Mouse (Mus musculus): ENCODE data around the gene Srp14. TPM values are rescaled to one million over a fixed set of nuclear protein-coding genes. Genes with fewer than 3 reads are reported as not detected.

Gene Srp14
- total and polyA plus RNA-seq, 2 experiments from 2014 or later, result 141 to 210 TPM

- H3K4me3 ChIP-seq (ENCODE audit: low read depth, low read length), result no peak overlapping the region
- no peak overlapping the region for H3K4me2 ChIP-seq (ENCODE audit: low read depth, low read length)
- DNase-seq (ENCODE audit: low spot score) (no peak), ATAC-seq (ENCODE audit: insufficient read depth, low read depth) (no peak)
- 69% methylated on average over 3 of the region's 3 CpGs for WGBS
- H3K9me3 ChIP-seq (replicated peaks; ENCODE audit: control insufficient read depth, low read length), result no peaks in the 10 kb centered on the region
- H3K9ac ChIP-seq (replicated peaks; ENCODE audit: low read depth, low read length), result no peak overlapping the region
- H3K27me3 ChIP-seq (ENCODE audit: control insufficient read depth, insufficient read depth, low read length), result no peaks in the 10 kb centered on the region
- peaks cover 14% of the 10 kb centered on the region; the same call in 1 of the 2 replicates for H3K4me1 ChIP-seq (ENCODE audit: control insufficient read depth, insufficient read depth)
- H3K27ac ChIP-seq (ENCODE audit: low read depth), result no peak overlapping the region
- H3K36me3 ChIP-seq (replicated peaks; ENCODE audit: control insufficient read depth, insufficient read depth, low read length), result no peaks in the 10 kb centered on the region
- TF ChIP-seq CTCF (IDR thresholded peaks at IDR 0.05; ENCODE audit: low read depth) (no peak; the same call in 1 of the 2 replicates), EP300 (IDR thresholded peaks at IDR 0.05; ENCODE audit: low read depth) (no peak)
These were observed 8.3 kb upstream of the Srp14 start for GRCm38 (mm10) chr2:118487806-118488205.

GRCm38 (mm10) chr2:118486933-118487332 lies 7.4 kb upstream of the Srp14 start:
- no peaks in the 10 kb centered on the region for H3K27me3 ChIP-seq (ENCODE audit: control insufficient read depth, insufficient read depth, low read length)
- peaks cover 14% of the 10 kb centered on the region; the same call in 1 of the 2 replicates for H3K4me1 ChIP-seq (ENCODE audit: control insufficient read depth, insufficient read depth)
- peak; percentile 41; the same call in 1 of the 2 replicates for ATAC-seq (ENCODE audit: insufficient read depth, low read depth)
- peak; percentile 66 for DNase-seq (ENCODE audit: low spot score)
- no peaks in the 10 kb centered on the region for H3K9me3 ChIP-seq (replicated peaks; ENCODE audit: control insufficient read depth, low read length)
- H3K36me3 ChIP-seq (replicated peaks; ENCODE audit: control insufficient read depth, insufficient read depth, low read length), result no peaks in the 10 kb centered on the region
- no peak overlapping the region for H3K9ac ChIP-seq (replicated peaks; ENCODE audit: low read depth, low read length)
- H3K4me2 ChIP-seq (ENCODE audit: low read depth, low read length), result no peak overlapping the region
- H3K27ac ChIP-seq (ENCODE audit: low read depth), result no peak overlapping the region
- H3K4me3 ChIP-seq (ENCODE audit: low read depth, low read length), result no peak overlapping the region
- WGBS, result 17% methylated on average over 12 of the region's 12 CpGs
- TF ChIP-seq EP300 (IDR thresholded peaks at IDR 0.05; ENCODE audit: low read depth) (no peak), CTCF (IDR thresholded peaks at IDR 0.05; ENCODE audit: low read depth) (peak; percentile 100)

GRCm38 (mm10) chr2:118485415-118485814 lies 5.9 kb upstream of the Srp14 start:
- Histone ChIP-seq H3K4me2 (ENCODE audit: low read depth, low read length) (no peak overlapping the region), H3K4me3 (ENCODE audit: low read depth, low read length) (no peak overlapping the region), H3K9me3 (replicated peaks; ENCODE audit: control insufficient read depth, low read length) (no peaks in the 10 kb centered on the region), H3K27me3 (ENCODE audit: control insufficient read depth, insufficient read depth, low read length) (no peaks in the 10 kb centered on the region), H3K36me3 (replicated peaks; ENCODE audit: control insufficient read depth, insufficient read depth, low read length) (no peaks in the 10 kb centered on the region), H3K4me1 (ENCODE audit: control insufficient read depth, insufficient read depth) (peaks cover 7% of the 10 kb centered on the region; the same call in 1 of the 2 replicates), H3K27ac (ENCODE audit: low read depth) (no peak overlapping the region), H3K9ac (replicated peaks; ENCODE audit: low read depth, low read length) (no peak overlapping the region)
- DNase-seq (ENCODE audit: low spot score) (no peak), ATAC-seq (ENCODE audit: insufficient read depth, low read depth) (no peak)
- WGBS, result 86% methylated on average over 3 of the region's 3 CpGs
- no peak for TF ChIP-seq CTCF (IDR thresholded peaks at IDR 0.05; ENCODE audit: low read depth)
- no peak for TF ChIP-seq EP300 (IDR thresholded peaks at IDR 0.05; ENCODE audit: low read depth)

- no peak for TF ChIP-seq EP300 (IDR thresholded peaks at IDR 0.05; ENCODE audit: low read depth)
- TF ChIP-seq CTCF (IDR thresholded peaks at IDR 0.05; ENCODE audit: low read depth), result no peak
- WGBS, result 67% methylated on average over 9 of the region's 9 CpGs
- no peaks in the 10 kb centered on the region for H3K9me3 ChIP-seq (replicated peaks; ENCODE audit: control insufficient read depth, low read length)
- no peaks in the 10 kb centered on the region for H3K27me3 ChIP-seq (ENCODE audit: control insufficient read depth, insufficient read depth, low read length)
- DNase-seq (ENCODE audit: low spot score) (no peak), ATAC-seq (ENCODE audit: insufficient read depth, low read depth) (no peak)
- no peaks in the 10 kb centered on the region for H3K4me1 ChIP-seq (ENCODE audit: control insufficient read depth, insufficient read depth)
- H3K36me3 ChIP-seq (replicated peaks; ENCODE audit: control insufficient read depth, insufficient read depth, low read length), result no peaks in the 10 kb centered on the region
- H3K4me2 ChIP-seq (ENCODE audit: low read depth, low read length), result no peak overlapping the region
- no peak overlapping the region for H3K27ac ChIP-seq (ENCODE audit: low read depth)
- H3K4me3 ChIP-seq (ENCODE audit: low read depth, low read length), result no peak overlapping the region
- H3K9ac ChIP-seq (replicated peaks; ENCODE audit: low read depth, low read length), result no peak overlapping the region
These were observed 4.9 kb upstream of the Srp14 start for GRCm38 (mm10) chr2:118484386-118484898.

GRCm38 (mm10) chr2:118483032-118483431 lies 3.5 kb upstream of the Srp14 start:
- Histone ChIP-seq H3K27ac (ENCODE audit: low read depth) (no peak overlapping the region), H3K9me3 (replicated peaks; ENCODE audit: control insufficient read depth, low read length) (no peaks in the 10 kb centered on the region), H3K4me3 (ENCODE audit: low read depth, low read length) (no peak overlapping the region), H3K36me3 (replicated peaks; ENCODE audit: control insufficient read depth, insufficient read depth, low read length) (0 out of 2 replicates have a peak, but pooled peaks cover under 1% of the 10 kb centered on the region), H3K27me3 (ENCODE audit: control insufficient read depth, insufficient read depth, low read length) (no peaks in the 10 kb centered on the region), H3K9ac (replicated peaks; ENCODE audit: low read depth, low read length) (no peak overlapping the region), H3K4me2 (ENCODE audit: low read depth, low read length) (no peak overlapping the region), H3K4me1 (ENCODE audit: control insufficient read depth, insufficient read depth) (peaks cover 8% of the 10 kb centered on the region; the same call in 1 of the 2 replicates)
- DNase-seq (ENCODE audit: low spot score) (no peak), ATAC-seq (ENCODE audit: insufficient read depth, low read depth) (no peak)
- TF ChIP-seq EP300 (IDR thresholded peaks at IDR 0.05; ENCODE audit: low read depth), result no peak
- TF ChIP-seq CTCF (IDR thresholded peaks at IDR 0.05; ENCODE audit: low read depth), result no peak
- 72% methylated on average over 5 of the region's 5 CpGs for WGBS

- 84% methylated on average over 7 of the region's 7 CpGs for WGBS
These were observed 1.4 kb upstream of the Srp14 start for GRCm38 (mm10) chr2:118480886-118481285.

More at GRCm38 (mm10) chr2:118480886-118481285, 1.4 kb upstream of the Srp14 start:
- Histone ChIP-seq H3K9ac (replicated peaks; ENCODE audit: low read depth, low read length) (no peak overlapping the region), H3K4me3 (ENCODE audit: low read depth, low read length) (no peak overlapping the region), H3K36me3 (replicated peaks; ENCODE audit: control insufficient read depth, insufficient read depth, low read length) (peaks cover 18% of the 10 kb centered on the region), H3K27me3 (ENCODE audit: control insufficient read depth, insufficient read depth, low read length) (no peaks in the 10 kb centered on the region), H3K9me3 (replicated peaks; ENCODE audit: control insufficient read depth, low read length) (no peaks in the 10 kb centered on the region), H3K4me1 (ENCODE audit: control insufficient read depth, insufficient read depth) (peaks cover 8% of the 10 kb centered on the region; the same call in 1 of the 2 replicates), H3K27ac (ENCODE audit: low read depth) (no peak overlapping the region), H3K4me2 (ENCODE audit: low read depth, low read length) (no peak overlapping the region)
- TF ChIP-seq CTCF (IDR thresholded peaks at IDR 0.05; ENCODE audit: low read depth), result no peak
- TF ChIP-seq EP300 (IDR thresholded peaks at IDR 0.05; ENCODE audit: low read depth), result no peak
- DNase-seq (ENCODE audit: low spot score) (no peak), ATAC-seq (ENCODE audit: insufficient read depth, low read depth) (no peak)
